Mouse (Mus musculus) liver, postnatal 0 days (tissue): ENCODE measurements around the gene Etnk1. TPM values are rescaled to one million over a fixed set of nuclear protein-coding genes. Genes with fewer than 3 reads are reported as not detected.
"Not testable (repeated sequence)": the region's sequence is repeated elsewhere in the genome, so short reads cannot be mapped to it uniquely, and the experiment has no call there.

Experiments
- ATAC-seq: fragments of 200-750 bp; cut with Nextera tagmentation; 2 replicates; pipeline ENCODE4 v1.8.0; 2017; ENCODE audit warnings: mild to moderate bottlenecking, moderate library complexity
- DNase-seq: peaks from one replicate; pipeline ENCODE4 v3.0.0-alpha.2; 2016
- H3K27ac ChIP-seq: fragments of 300-500 bp; sonication (generic); 2 replicates; pipeline ENCODE4 v1.5.1; 2014; ENCODE audit warnings: antibody characterized with exemption, moderate library complexity, mild to moderate bottlenecking, low read depth
- H3K27me3 ChIP-seq: fragments of 300-500 bp; sonication (generic); 2 replicates; pipeline ENCODE4 v1.6.1; 2014; ENCODE audit warnings: low read length, control low read depth, mixed read lengths; ENCODE audit not compliant: insufficient read depth
- H3K36me3 ChIP-seq: fragments of 300-500 bp; sonication (generic); replicated peaks from 2 replicates; pipeline ENCODE4 v1.6.1; 2014; ENCODE audit warnings: mild to moderate bottlenecking, control low read depth, low read length, moderate library complexity, mixed read lengths; ENCODE audit not compliant: insufficient read depth
- H3K4me1 ChIP-seq: fragments of 300-500 bp; sonication (generic); 2 replicates; pipeline ENCODE4 v1.6.1; 2014; ENCODE audit warnings: antibody characterized with exemption, mild to moderate bottlenecking, control low read depth; ENCODE audit not compliant: insufficient read depth
- H3K4me2 ChIP-seq: fragments of 300-500 bp; sonication (generic); 2 replicates; pipeline ENCODE4 v1.6.1; 2014; ENCODE audit warnings: low read depth, mild to moderate bottlenecking, low read length, moderate library complexity, mixed read lengths
- H3K4me3 ChIP-seq: fragments of 300-500 bp; sonication (generic); 2 replicates; pipeline ENCODE4 v1.5.1; 2014; ENCODE audit warnings: low read depth, low read length
- H3K9ac ChIP-seq: fragments of 300-500 bp; sonication (generic); replicated peaks from 2 replicates; pipeline ENCODE4 v1.6.1; 2014; ENCODE audit warnings: mild to moderate bottlenecking, moderate library complexity
- H3K9me3 ChIP-seq: fragments of 300-500 bp; sonication (generic); 2 replicates; pipeline ENCODE4 v1.6.1; 2016; ENCODE audit warnings: mild to moderate bottlenecking, control low read depth, low read length, mixed read lengths
- CTCF ChIP-seq: sonication (generic); IDR thresholded peaks from 2 replicates; pipeline ENCODE4 v1.5.1; 2016; ENCODE audit warnings: antibody characterized with exemption, low read depth
- EP300 ChIP-seq: IDR thresholded peaks from 2 replicates; pipeline ENCODE4 v1.6.1; 2016; ENCODE audit warnings: antibody characterized with exemption, low read depth, mild to moderate bottlenecking
- WGBS: fragments of 180-500 bp; shearing (Covaris S2); extraction: QIAGEN DNeasy Blood & Tissue Kit; methylation state at CpG from one replicate; pipeline ENCODE4 v1.1.7; 2014; ENCODE audit not compliant: insufficient replicate concordance; 5-methylcytosine and 5-hydroxymethylcytosine counted together
- polyA plus RNA-seq: library from polyadenylated mRNA; unstranded; fragments of >200 nt; fragmentation: Nextera tagmentation; extraction: Ambion mirVana; gene quantifications from 2 replicates; pipeline ENCODE4 v1.2.1, GENCODE M21; 2015

The Etnk1 gene
- polyA plus RNA-seq, 1 experiment from 2014 or later = 6.9 TPM

DNA sequence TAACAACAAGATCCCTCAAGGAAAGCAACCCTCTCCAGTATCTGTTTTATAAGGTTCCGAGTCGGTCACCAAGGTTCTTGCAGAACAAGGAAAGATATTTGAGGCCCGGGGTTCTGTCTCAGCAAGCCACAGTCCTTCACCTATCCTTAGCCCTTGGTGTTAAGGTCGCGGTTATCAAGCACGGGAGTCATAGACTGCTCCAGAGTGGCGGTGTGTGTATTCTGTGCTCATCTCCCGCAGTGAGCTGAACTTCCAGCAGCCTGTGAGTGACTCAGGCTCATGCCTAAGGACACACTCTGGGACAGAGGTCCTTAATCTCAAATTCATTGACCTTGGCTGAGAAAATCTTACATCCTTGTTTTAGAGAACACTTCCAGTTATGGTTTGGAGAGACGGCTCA lies 26.1 kb upstream of the Etnk1 start:
- TF ChIP-seq EP300 (no peak), CTCF (no peak)
- ATAC-seq (no peak), DNase-seq (no peak)
- Histone ChIP-seq H3K27ac (no peak overlapping the region), H3K9me3 (no peaks in the 10 kb centered on the region), H3K4me1 (peaks cover 8% of the 10 kb centered on the region; the same call in 1 of the 2 replicates), H3K4me2 (no peak overlapping the region), H3K36me3 (no peaks in the 10 kb centered on the region), H3K27me3 (no peaks in the 10 kb centered on the region), H3K4me3 (no peak overlapping the region), H3K9ac (no peak overlapping the region)
- WGBS = 77% methylated on average over 9 of the region's 9 CpGs

DNA sequence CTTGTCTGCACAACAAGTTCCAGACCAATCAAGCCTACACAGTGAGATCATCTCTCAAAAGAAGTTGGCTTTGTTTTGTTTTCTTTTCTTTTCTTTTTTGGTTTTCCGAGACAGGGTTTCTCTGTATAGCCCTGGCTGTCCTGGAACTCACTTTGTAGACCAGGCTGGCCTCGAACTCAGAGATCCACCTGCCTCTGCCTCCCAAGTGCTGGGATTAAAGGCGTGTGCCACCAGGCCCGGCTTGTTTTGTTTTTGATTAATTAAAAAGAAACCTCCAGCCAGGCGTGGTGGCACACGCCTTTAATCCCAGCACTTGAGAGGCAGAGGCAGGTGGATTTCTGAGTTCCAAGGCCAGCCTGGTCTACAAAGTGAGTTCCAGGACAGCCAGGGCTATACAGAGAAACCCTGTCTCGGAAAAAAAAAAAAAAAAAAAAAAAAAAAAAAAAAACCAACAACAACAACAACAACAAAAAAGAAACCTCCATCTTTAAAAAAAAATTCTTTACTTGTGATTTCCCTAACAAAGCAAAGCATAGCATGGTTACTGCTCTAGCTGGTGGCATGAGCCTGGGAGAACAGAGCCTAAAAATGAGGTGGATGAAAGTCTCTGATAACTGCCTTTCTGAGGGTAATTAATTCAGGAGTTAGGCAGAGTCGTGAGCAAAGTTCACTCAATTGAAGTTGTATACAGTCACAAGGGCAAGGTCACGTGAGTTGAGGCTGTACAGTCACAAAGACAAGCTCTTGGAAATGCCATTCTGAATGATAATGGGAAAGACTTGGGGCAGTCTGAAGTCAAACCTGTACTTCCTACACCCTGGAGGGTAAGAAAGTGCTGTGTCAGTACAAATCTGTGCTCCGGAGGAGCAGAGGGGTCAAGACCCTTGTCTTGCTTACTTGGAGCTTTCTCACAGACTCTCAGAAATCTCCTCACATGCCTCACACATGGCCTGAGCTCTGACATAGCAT lies 25.1 kb upstream of the Etnk1 start:
- H3K4me1 ChIP-seq, ATAC-seq, H3K9me3 ChIP-seq, DNase-seq, H3K27me3 ChIP-seq, H3K9ac ChIP-seq, H3K4me2 ChIP-seq, H3K36me3 ChIP-seq, H3K27ac ChIP-seq, H3K4me3 ChIP-seq: not testable (repeated sequence)
- WGBS = 69% methylated on average over 9 of the region's 10 CpGs

- no peak overlapping the region for H3K4me2 ChIP-seq
- no peak for DNase-seq
- WGBS = 80% methylated on average over 4 of the region's 4 CpGs
- TF ChIP-seq CTCF = no peak
- no peak for TF ChIP-seq EP300
- no peak overlapping the region for H3K9ac ChIP-seq
- H3K4me1 ChIP-seq = peaks cover 8% of the 10 kb centered on the region; the same call in 1 of the 2 replicates
- no peaks in the 10 kb centered on the region for H3K27me3 ChIP-seq
- no peak overlapping the region for H3K27ac ChIP-seq
- no peaks in the 10 kb centered on the region for H3K36me3 ChIP-seq
- no peak overlapping the region for H3K4me3 ChIP-seq
- ATAC-seq = no peak
- no peaks in the 10 kb centered on the region for H3K9me3 ChIP-seq
Observed at GRCm38 (mm10) chr6:143142861-143143260, 24.2 kb upstream of the Etnk1 start.

DNA sequence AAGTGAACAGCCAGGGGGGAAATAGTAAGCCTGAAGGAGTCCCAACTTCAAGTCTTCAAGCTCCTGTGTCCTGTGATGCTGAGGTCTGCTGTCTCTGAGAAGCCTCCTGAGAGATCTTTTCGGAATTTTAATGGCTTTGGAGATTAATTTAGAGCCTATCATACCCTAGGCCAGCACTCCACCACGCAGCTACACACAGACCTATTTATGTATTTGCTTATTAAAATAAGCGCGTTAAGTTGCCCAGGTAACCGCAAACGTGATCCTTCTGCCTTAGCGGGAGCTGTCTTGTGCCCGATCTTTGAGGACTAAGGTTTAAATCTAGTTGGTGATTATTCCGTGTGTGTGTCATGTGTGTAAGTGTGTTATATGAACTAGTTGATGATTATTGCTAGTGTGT lies 23.7 kb upstream of the Etnk1 start:
- no peak overlapping the region for H3K27ac ChIP-seq
- 81% methylated on average over 9 of the region's 9 CpGs for WGBS
- no peak for ATAC-seq
- no peak overlapping the region for H3K9ac ChIP-seq
- no peak overlapping the region for H3K4me3 ChIP-seq
- TF ChIP-seq CTCF (no peak), EP300 (no peak)
- H3K4me1 ChIP-seq = peaks cover 8% of the 10 kb centered on the region; the same call in 1 of the 2 replicates
- H3K27me3 ChIP-seq = no peaks in the 10 kb centered on the region
- no peak for DNase-seq
- no peaks in the 10 kb centered on the region for H3K9me3 ChIP-seq
- H3K4me2 ChIP-seq = no peak overlapping the region
- H3K36me3 ChIP-seq = no peaks in the 10 kb centered on the region

- no peak for ATAC-seq
- H3K36me3 ChIP-seq = no peaks in the 10 kb centered on the region
- TF ChIP-seq CTCF = no peak
- no peak for TF ChIP-seq EP300
- no peaks in the 10 kb centered on the region for H3K27me3 ChIP-seq
- H3K4me1 ChIP-seq = peaks cover 8% of the 10 kb centered on the region; the same call in 1 of the 2 replicates
- no peak overlapping the region for H3K4me3 ChIP-seq
- H3K27ac ChIP-seq = no peak overlapping the region
- H3K9ac ChIP-seq = peak overlapping the region; percentile 34; the same call in 1 of the 2 replicates
- no peaks in the 10 kb centered on the region for H3K9me3 ChIP-seq
- no peak for DNase-seq
- H3K4me2 ChIP-seq = peak overlapping the region; percentile 33
- 44% methylated on average over 19 of the region's 19 CpGs for WGBS
Observed at GRCm38 (mm10) chr6:143143775-143144273, 23.2 kb upstream of the Etnk1 start.

- ATAC-seq (0 out of 2 replicates have a peak, but pooled peaks have one; percentile 8), DNase-seq (no peak)
- Histone ChIP-seq H3K27ac (no peak overlapping the region), H3K36me3 (no peaks in the 10 kb centered on the region), H3K9me3 (no peaks in the 10 kb centered on the region), H3K4me3 (no peak overlapping the region), H3K4me1 (peaks cover 10% of the 10 kb centered on the region; the same call in 1 of the 2 replicates), H3K4me2 (no peak overlapping the region), H3K9ac (no peak overlapping the region), H3K27me3 (no peaks in the 10 kb centered on the region)
- 89% methylated on average over 2 of the region's 2 CpGs for WGBS
- TF ChIP-seq CTCF (no peak), EP300 (no peak)
Observed at GRCm38 (mm10) chr6:143144556-143144955, 22.5 kb upstream of the Etnk1 start.
